Mouse (Mus musculus): ENCODE measurements around the gene Ticrr.

Ticrr gene

GRCm38 (mm10) chr7:79747659-79748058, 87.7 kb downstream of the Ticrr start:
- no peak for DNase-seq (ENCODE audit: low read depth)

Measured in induced T-regulatory cell, adult 2 months (primary cell).